Mouse (Mus musculus) forelimb bud, embryonic 11.5 days (tissue): Measurements from ENCODE around the gene Smtn.

Experiments used
- DNase-seq: peaks from one replicate; pipeline ENCODE4 v3.0.0-alpha.2; 2012; ENCODE audit warnings: low read depth, low spot score

Gene Smtn

GRCm38 (mm10) chr11:3547969-3548368 is 7.6 kb upstream of the Smtn start:
- DNase-seq, result peak; percentile 21

- no peak for DNase-seq
Measured at GRCm38 (mm10) chr11:3547047-3547446, 6.6 kb upstream of the Smtn start.

GRCm38 (mm10) chr11:3546242-3546562 is 5.8 kb upstream of the Smtn start:
- DNase-seq, result no peak

- no peak for DNase-seq
Measured at GRCm38 (mm10) chr11:3545531-3546241, 5.3 kb upstream of the Smtn start.

GRCm38 (mm10) chr11:3544409-3544808 is 4.0 kb upstream of the Smtn start:
- DNase-seq, result no peak

GRCm38 (mm10) chr11:3543001-3543400 is 2.6 kb upstream of the Smtn start:
- DNase-seq, result no peak

GRCm38 (mm10) chr11:3541932-3542331 is 1.5 kb upstream of the Smtn start:
- DNase-seq, result no peak

GRCm38 (mm10) chr11:3539826-3540196 is 601 bp downstream of the Smtn start:
- DNase-seq, result no peak

DNA sequence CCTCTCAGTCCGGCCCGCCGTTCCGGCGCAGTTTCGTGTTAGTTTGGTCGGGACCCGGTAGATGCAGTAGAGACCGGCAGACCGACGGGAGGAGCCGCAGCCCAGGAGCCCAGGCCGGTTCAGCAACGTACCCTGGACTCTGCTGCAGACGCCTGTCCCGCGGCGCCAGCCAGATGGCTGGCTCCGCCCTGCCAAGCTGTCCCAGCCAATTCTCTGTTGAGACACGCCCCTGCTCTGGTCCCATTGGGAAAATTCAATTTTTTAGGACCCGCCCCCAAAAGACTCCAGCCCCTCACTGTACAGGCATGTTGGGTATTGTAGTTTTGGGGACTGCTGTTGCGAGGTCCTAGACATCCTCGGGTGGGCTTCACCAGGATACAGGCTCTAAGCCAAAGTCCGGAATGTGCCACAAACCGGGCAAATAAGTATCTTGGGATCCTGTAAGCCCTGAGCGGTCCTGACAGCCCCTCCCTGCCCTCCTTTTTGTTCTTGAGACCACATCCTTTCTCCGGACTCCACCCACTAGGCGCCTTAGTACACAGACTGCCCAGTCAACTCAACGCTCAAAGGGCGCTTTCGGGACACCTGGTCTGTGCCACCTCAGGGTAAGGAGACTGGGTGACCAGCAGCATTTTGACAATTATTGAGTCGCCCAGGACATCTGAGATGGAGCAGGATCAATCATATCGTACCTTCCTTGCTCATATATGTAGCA is 1.1 kb downstream of the Smtn start:
- DNase-seq, result peak; percentile 94

- DNase-seq, result no peak
Measured at GRCm38 (mm10) chr11:3538341-3538740, 2.1 kb downstream of the Smtn start.

- DNase-seq, result no peak
Measured at GRCm38 (mm10) chr11:3537711-3538110, 2.7 kb downstream of the Smtn start.

DNA sequence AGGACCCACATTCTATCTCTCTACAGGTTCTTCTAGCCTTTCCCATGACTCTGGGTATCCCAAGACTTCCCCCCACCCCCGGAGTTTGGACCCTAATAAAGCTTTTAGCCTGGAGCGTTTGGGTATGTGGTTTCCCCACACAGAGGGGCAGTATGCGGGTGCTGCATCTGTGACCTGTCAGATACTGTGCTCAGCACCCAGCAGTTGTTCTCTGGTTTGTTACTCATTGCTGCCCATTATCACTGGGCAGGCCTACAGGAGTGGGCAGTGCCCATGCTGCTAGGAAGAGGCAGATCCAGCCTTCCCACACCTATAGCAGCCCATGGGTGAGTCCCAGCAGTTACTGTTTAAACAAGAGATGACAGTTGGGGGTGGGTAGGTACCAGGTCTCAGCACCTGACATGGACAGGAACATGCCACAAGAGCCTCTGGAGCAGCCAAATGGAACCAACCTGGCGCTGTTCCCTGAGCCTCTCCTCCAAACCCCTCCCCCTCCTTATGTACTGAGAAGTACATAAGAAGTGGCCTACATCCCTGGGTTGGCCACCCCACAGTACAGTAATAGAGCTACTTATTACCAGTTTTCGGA is 3.6 kb downstream of the Smtn start:
- no peak for DNase-seq

DNA sequence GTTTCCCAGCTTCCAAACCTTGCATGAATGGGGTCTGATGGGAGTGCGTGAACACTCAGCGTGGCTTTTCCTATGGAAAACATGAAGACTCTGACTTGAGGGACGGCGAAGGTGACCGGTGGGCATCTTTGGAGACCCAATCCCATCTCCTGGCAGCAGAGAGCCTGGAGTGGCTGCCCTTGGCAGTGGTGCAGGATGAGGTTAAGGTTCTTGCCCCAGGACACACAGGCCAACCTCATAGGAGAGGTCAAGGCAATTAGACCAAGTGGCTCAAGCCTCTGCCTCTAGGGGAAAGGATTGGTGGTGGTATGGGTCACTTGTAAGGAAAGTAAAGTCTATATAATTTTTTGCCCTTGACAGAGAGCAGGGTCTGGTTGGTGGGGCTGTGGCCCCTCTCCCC is 4.3 kb downstream of the Smtn start:
- no peak for DNase-seq

- DNase-seq, result peak; percentile 94
Measured at GRCm38 (mm10) chr11:3535406-3535986, 4.9 kb downstream of the Smtn start.

DNA sequence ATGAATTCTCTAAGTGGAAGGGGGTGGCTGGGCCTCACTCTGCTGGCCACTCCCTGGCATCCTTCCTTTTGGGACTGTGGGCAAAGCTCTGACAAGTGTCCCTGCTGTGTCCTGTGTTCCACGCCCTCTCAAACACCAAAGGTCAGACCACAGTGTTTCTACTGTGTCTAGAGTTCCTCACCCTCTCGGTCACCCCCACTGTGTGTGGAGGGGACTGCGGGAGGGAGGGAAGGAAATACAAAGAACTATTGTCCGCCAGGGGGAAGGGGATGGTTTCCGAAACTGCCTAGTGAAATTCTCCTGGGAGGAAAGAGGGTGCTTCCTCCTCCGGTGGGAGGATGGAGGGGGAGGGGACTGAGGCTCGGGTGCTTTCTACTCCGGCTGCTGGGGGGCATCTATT is 5.5 kb downstream of the Smtn start:
- DNase-seq, result no peak

DNA sequence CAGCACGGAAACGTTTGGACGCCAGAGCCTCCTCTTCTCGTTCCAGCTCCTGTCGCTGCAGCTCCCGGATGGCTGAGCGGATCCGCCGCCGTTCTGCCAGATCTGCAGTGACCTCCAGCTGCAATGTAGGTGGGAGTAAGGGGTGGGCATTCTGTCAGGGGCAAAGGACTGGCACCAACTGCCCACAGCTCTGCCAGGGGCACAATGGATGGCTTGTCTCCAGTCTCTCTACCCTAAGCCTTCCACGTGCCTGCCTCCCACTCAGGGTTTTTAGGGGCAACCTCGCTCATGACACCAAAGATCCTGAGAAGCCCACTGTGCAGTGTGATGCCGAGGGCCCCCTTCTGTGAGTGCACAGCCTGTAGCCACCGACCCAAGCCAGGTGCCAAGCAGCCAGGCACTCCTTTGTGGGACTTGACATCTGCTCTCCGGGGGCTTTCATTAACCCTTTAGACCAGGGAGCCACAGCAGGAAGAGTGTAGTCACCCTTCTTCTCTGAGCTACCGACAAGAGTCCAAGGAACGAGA is 6.9 kb downstream of the Smtn start:
- DNase-seq, result no peak

DNA sequence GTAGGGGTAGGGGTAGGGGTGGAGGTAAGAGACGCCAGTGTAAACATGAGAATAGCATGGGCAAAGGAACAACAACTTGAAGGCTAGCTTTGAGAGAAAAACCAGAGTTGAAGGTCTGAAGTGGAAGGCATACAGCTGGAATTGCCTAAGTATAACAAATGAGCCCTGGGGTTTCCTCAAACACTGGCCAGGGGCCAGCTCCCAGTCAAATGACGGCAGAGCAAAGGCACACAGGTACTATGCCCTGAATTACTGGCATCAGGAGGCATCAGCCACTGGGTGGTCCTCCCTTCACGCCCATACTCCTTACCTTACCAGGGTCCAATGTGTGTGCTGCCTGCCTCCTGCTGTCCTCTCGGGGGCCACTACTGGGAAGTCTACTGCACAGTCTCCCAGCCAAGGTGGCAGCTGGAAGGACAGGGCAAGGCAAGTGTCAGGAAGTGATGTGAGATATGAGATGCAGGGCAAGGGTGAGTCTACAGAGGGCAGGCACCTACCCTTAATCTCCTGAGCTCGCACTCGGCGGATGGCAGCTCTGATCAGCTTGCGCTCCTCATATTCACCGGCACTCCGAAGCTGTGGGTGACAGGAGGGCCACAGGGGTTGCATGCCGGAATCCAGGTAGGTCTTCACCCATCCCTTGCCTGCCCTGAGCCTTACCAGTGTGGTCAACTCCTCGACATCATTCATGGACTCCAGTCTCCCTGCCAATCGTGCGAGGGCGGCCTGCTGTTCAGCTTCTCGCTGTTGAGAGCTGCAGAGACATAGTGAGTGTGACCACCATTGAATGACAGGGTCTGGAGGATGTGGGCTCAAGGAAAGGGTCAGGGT is 8.1 kb downstream of the Smtn start:
- DNase-seq, result no peak

DNA sequence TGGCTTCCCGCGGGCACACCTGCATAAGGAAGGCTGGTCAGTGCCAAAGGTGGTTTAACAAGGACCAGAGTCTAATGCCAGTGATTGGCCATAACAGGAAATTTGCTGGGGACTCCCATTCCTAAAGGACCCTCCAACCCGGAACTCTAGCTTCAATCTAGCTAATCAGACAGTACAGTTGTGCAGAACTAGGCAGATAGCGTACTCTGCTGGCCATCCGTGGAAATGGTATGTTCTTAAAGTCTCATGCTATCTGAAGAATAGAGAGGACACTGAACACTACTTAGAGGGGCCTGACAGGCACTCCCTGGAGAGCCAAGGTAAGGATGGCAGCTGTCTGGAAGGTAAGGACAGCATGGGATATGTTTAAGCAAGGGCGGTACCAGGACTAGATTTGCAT is 8.8 kb downstream of the Smtn start:
- DNase-seq, result no peak

- no peak for DNase-seq
Measured at GRCm38 (mm10) chr11:3530731-3531130, 9.7 kb downstream of the Smtn start.

GRCm38 (mm10) chr11:3529476-3530252 is 10.7 kb downstream of the Smtn start:
- DNase-seq, result no peak

GRCm38 (mm10) chr11:3528208-3528607 is 12.2 kb downstream of the Smtn start:
- DNase-seq, result no peak
